Mouse (Mus musculus) stomach, postnatal 0 days (tissue): ENCODE data around the gene Olfr478.

Experiments
- CTCF ChIP-seq: IDR thresholded peaks from 2 replicates; pipeline ENCODE4 v1.5.1; 2016; ENCODE audit warnings: antibody characterized with exemption, low read depth, mild to moderate bottlenecking, moderate library complexity
- EP300 ChIP-seq: optimal IDR thresholded peaks from 2 replicates; pipeline ENCODE3; 2016; ENCODE audit warnings: antibody characterized with exemption

GRCm38 (mm10) chr7:107986393-107986792 is 47.4 kb downstream of the Olfr478 start, which contains the start of gene Olfr477:
- TF ChIP-seq CTCF (no peak), EP300 (no peak)
